Mouse (Mus musculus) limb, embryonic 14.5 days (tissue): ENCODE results near the gene Arhgef28. TPM values are rescaled to one million over a fixed set of nuclear protein-coding genes. Genes with fewer than 3 reads are reported as not detected.

Experiments used
- ATAC-seq: fragments of 200-750 bp; cut with Nextera tagmentation; 2 replicates; pipeline ENCODE4 v1.8.0; 2017; ENCODE audit warnings: low read depth, moderate number of reproducible peaks, moderate TSS enrichment; ENCODE audit not compliant: low FRiP score
- DNase-seq: peaks from one replicate; pipeline ENCODE4 v3.0.0-alpha.2; 2015; ENCODE audit warnings: low spot score
- H3K27ac ChIP-seq: fragments of 300-500 bp; sonication (generic); replicated peaks from 2 replicates; pipeline ENCODE4 v1.5.1; 2014; ENCODE audit warnings: low read depth, mild to moderate bottlenecking, low read length, moderate library complexity, mixed read lengths
- H3K27me3 ChIP-seq: fragments of 300-500 bp; sonication (generic); 2 replicates; pipeline ENCODE4 v1.6.1; 2014; ENCODE audit warnings: low read length, mixed read lengths; ENCODE audit not compliant: control insufficient read depth, insufficient read depth
- H3K36me3 ChIP-seq: fragments of 300-500 bp; sonication (generic); 2 replicates; pipeline ENCODE4 v1.6.1; 2014; ENCODE audit warnings: mild to moderate bottlenecking, low read length, moderate library complexity, mixed read lengths; ENCODE audit not compliant: control insufficient read depth, insufficient read depth
- H3K4me1 ChIP-seq: fragments of 300-500 bp; sonication (generic); 2 replicates; pipeline ENCODE4 v1.6.1; 2014; ENCODE audit warnings: antibody characterized with exemption, low read length, mixed read lengths; ENCODE audit not compliant: control insufficient read depth, insufficient read depth
- H3K4me2 ChIP-seq: fragments of 300-500 bp; sonication (generic); replicated peaks from 2 replicates; pipeline ENCODE4 v1.6.1; 2014; ENCODE audit warnings: low read depth, mild to moderate bottlenecking, low read length, moderate library complexity; ENCODE audit not compliant: severe bottlenecking
- H3K4me3 ChIP-seq: fragments of 300-500 bp; sonication (generic); replicated peaks from 2 replicates; pipeline ENCODE4 v1.5.1; 2014; ENCODE audit warnings: low read length
- H3K9ac ChIP-seq: fragments of 300-500 bp; sonication (generic); 2 replicates; pipeline ENCODE4 v1.6.1; 2014; ENCODE audit warnings: mild to moderate bottlenecking, low read depth, low read length, moderate library complexity; ENCODE audit not compliant: severe bottlenecking
- H3K9me3 ChIP-seq: fragments of 300-500 bp; sonication (generic); 2 replicates; pipeline ENCODE4 v1.6.1; 2016; ENCODE audit warnings: low read length; ENCODE audit not compliant: control insufficient read depth
- POLR2A ChIP-seq: fragments of 200-500 bp; IDR thresholded peaks from 2 replicates; pipeline ENCODE4 v1.8.0; 2012; ENCODE audit warnings: inconsistent platforms, mild to moderate bottlenecking, moderate library complexity, borderline replicate concordance; ENCODE audit not compliant: insufficient read depth, insufficient read length; ENCODE audit errors: extremely low read depth
- WGBS: fragments of 180-500 bp; shearing (Covaris S2); extraction: QIAGEN DNeasy Blood & Tissue Kit; methylation state at CpG from one replicate; pipeline ENCODE4 v1.1.7; 2014; 5-methylcytosine and 5-hydroxymethylcytosine counted together
- polyA plus RNA-seq, 2 experiments: library from polyadenylated mRNA; depleted of rRNA in 1 of 2; stranded (reverse) in 1 of 2; unstranded in 1 of 2; fragments of >200 nt; fragmentation: Nextera tagmentation in 1 of 2; extraction: Ambion mirVana in 1 of 2; gene quantifications; 2 replicates each; pipeline versions ENCODE4 v1.2.1 to v1.2.3; 2012 to 2014

Gene Arhgef28
- polyA plus RNA-seq, 2 experiments, result 8.1 to 12.9 TPM

GRCm38 (mm10) chr13:97939433-97940160 is 266.6 kb downstream of the Arhgef28 start:
- no peak for TF ChIP-seq POLR2A
- H3K27ac ChIP-seq, result no peak overlapping the region
- H3K4me2 ChIP-seq, result no peak overlapping the region
- DNase-seq (peak; percentile 58), ATAC-seq (peak; percentile 45; the same call in 1 of the 2 replicates)
- H3K27me3 ChIP-seq, result no peaks in the 10 kb centered on the region
- no peak overlapping the region for H3K4me3 ChIP-seq
- WGBS, result 36% methylated on average over 15 of the region's 15 CpGs
- H3K36me3 ChIP-seq, result no peaks in the 10 kb centered on the region; the same call in 1 of the 2 replicates
- H3K4me1 ChIP-seq, result peaks cover 24% of the 10 kb centered on the region
- H3K9ac ChIP-seq, result no peak overlapping the region
- no peaks in the 10 kb centered on the region for H3K9me3 ChIP-seq

- 31% methylated on average over 18 of the region's 18 CpGs for WGBS
- peak; percentile 92 for DNase-seq
- peak; percentile 69 for ATAC-seq
- H3K36me3 ChIP-seq, result no peaks in the 10 kb centered on the region; the same call in 1 of the 2 replicates
- H3K27me3 ChIP-seq, result no peaks in the 10 kb centered on the region
- no peak overlapping the region for H3K4me2 ChIP-seq
- no peak overlapping the region for H3K27ac ChIP-seq
- H3K4me1 ChIP-seq, result peaks cover 24% of the 10 kb centered on the region
- no peak for TF ChIP-seq POLR2A
- no peak overlapping the region for H3K9ac ChIP-seq
- no peak overlapping the region for H3K4me3 ChIP-seq
- no peaks in the 10 kb centered on the region for H3K9me3 ChIP-seq
Observed at GRCm38 (mm10) chr13:97938596-97939297, 267.5 kb downstream of the Arhgef28 start.

DNA sequence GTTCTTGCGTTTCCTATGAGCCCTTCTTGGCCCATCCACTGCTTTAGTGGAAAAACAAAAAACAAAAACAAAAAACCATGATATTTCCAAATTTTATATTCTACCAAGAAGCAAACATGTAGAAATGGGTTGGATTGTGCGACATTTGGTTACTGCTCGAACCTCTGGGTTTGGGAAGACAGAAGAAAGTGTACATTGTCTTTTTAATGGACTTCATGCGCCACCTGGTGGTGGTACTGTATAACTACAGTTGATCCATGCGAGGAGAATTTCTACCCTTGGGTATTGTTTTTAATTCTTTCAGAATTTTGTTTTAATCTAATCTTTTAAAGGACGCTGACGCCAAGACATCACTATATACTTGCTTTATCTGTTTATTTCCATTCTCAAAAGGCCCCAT is 268.3 kb downstream of the Arhgef28 start:
- 19% methylated on average over 7 of the region's 7 CpGs for WGBS
- peak; percentile 87 for DNase-seq
- ATAC-seq, result no peak

GRCm38 (mm10) chr13:97928135-97928497 is 278.1 kb downstream of the Arhgef28 start:
- Histone ChIP-seq H3K4me2 (peak overlapping the region; percentile 8), H3K4me1 (peaks cover 49% of the 10 kb centered on the region), H3K27me3 (no peaks in the 10 kb centered on the region), H3K9me3 (no peaks in the 10 kb centered on the region), H3K4me3 (no peak overlapping the region), H3K36me3 (no peaks in the 10 kb centered on the region; the same call in 1 of the 2 replicates), H3K27ac (no peak overlapping the region), H3K9ac (no peak overlapping the region)
- DNase-seq, result peak; percentile 71
- WGBS, result 3% methylated on average over 8 of the region's 8 CpGs
- peak; percentile 63 for ATAC-seq
- TF ChIP-seq POLR2A, result no peak

More for the DNA sequence above, 268.3 kb downstream of the Arhgef28 start:
- H3K9me3 ChIP-seq, result no peaks in the 10 kb centered on the region
- no peak for TF ChIP-seq POLR2A
- no peaks in the 10 kb centered on the region for H3K27me3 ChIP-seq
- H3K27ac ChIP-seq, result no peak overlapping the region
- no peaks in the 10 kb centered on the region; the same call in 1 of the 2 replicates for H3K36me3 ChIP-seq
- no peak overlapping the region for H3K4me2 ChIP-seq
- peaks cover 24% of the 10 kb centered on the region for H3K4me1 ChIP-seq
- H3K9ac ChIP-seq, result no peak overlapping the region
- H3K4me3 ChIP-seq, result no peak overlapping the region

DNA sequence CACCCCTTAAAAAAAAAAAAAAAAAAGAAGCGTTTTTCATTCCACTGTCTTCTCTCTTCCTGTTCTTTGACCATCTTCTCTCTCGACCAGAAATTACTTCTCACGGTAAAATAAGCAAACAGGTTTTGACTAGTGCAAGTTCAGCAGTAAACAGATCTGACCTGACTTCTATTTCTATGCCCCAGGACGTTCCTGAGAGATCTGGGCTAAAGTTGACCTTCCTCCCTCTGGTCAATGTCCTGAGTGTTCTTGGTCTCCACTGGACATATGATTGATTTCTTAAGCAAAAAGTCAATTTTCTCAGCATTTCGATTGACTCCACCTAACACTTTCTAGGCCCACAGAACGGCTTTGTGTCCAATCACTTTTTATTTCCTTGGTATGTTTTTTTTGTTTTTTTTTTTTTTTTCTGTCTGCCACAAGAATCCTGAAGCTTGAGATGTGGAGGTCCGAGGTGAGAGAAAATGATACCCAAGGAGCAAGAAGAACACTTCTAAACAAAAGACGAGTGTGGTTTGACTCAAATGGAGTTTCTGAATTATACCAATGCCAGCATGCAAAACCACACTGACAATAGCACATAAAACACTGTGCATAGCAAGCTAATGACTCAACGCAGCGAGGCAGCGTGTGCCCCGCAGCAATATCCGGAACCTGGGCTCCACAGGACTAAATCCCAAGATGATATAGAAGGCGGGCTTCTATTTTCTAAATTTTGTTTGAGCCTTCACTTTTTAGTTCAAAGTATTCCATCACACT is 278.7 kb downstream of the Arhgef28 start:
- ATAC-seq (no peak), DNase-seq (peak; percentile 47)
- Histone ChIP-seq H3K4me3 (no peak overlapping the region), H3K4me2 (peak overlapping the region; percentile 8), H3K9ac (no peak overlapping the region), H3K36me3 (no peaks in the 10 kb centered on the region; the same call in 1 of the 2 replicates), H3K4me1 (peaks cover 48% of the 10 kb centered on the region), H3K9me3 (no peaks in the 10 kb centered on the region), H3K27ac (no peak overlapping the region), H3K27me3 (no peaks in the 10 kb centered on the region)
- 20% methylated on average over 14 of the region's 14 CpGs for WGBS
- no peak for TF ChIP-seq POLR2A
